Mouse (Mus musculus) hindbrain, embryonic 14.5 days (tissue): Measurements from ENCODE around the gene Lrrc14b. TPM values are rescaled to one million over a fixed set of nuclear protein-coding genes. Genes with fewer than 3 reads are reported as not detected.

Source experiments
- ATAC-seq: fragments of 200-750 bp; cut with Nextera tagmentation; 2 replicates; pipeline ENCODE4 v1.8.0; 2017; ENCODE audit warnings: moderate number of reproducible peaks, mild to moderate bottlenecking, moderate TSS enrichment, moderate library complexity; ENCODE audit not compliant: low FRiP score
- DNase-seq: peaks from one replicate; pipeline ENCODE4 v3.0.0-alpha.2; 2015; ENCODE audit warnings: low spot score
- H3K27ac ChIP-seq: fragments of 300-500 bp; sonication (generic); 2 replicates; pipeline ENCODE4 v1.5.1; 2014; ENCODE audit warnings: mild to moderate bottlenecking, moderate library complexity
- H3K27me3 ChIP-seq: fragments of 300-500 bp; sonication (generic); 2 replicates; pipeline ENCODE4 v1.6.1; 2014; ENCODE audit warnings: mild to moderate bottlenecking, low read length, mixed read lengths; ENCODE audit not compliant: control insufficient read depth, insufficient read depth
- H3K36me3 ChIP-seq: fragments of 300-500 bp; sonication (generic); replicated peaks from 2 replicates; pipeline ENCODE4 v1.6.1; 2014; ENCODE audit not compliant: control insufficient read depth, insufficient read depth
- H3K4me1 ChIP-seq: fragments of 300-500 bp; sonication (generic); replicated peaks from 2 replicates; pipeline ENCODE4 v1.6.1; 2014; ENCODE audit warnings: antibody characterized with exemption, low read length, mixed read lengths; ENCODE audit not compliant: control insufficient read depth, insufficient read depth
- H3K4me2 ChIP-seq: fragments of 300-500 bp; sonication (generic); replicated peaks from 2 replicates; pipeline ENCODE4 v1.6.1; 2014; ENCODE audit warnings: mild to moderate bottlenecking, moderate library complexity
- H3K4me3 ChIP-seq: fragments of 300-500 bp; sonication (generic); replicated peaks from 2 replicates; pipeline ENCODE4 v1.5.1; 2014; ENCODE audit warnings: mild to moderate bottlenecking, low read length
- H3K9ac ChIP-seq: fragments of 300-500 bp; sonication (generic); 2 replicates; pipeline ENCODE4 v1.6.1; 2014
- H3K9me3 ChIP-seq: fragments of 300-500 bp; sonication (generic); 2 replicates; pipeline ENCODE4 v1.6.1; 2016; ENCODE audit warnings: low read length; ENCODE audit not compliant: control insufficient read depth
- WGBS: fragments of 180-500 bp; shearing (Covaris S2); extraction: QIAGEN DNeasy Blood & Tissue Kit; methylation state at CpG from one replicate; pipeline ENCODE4 v1.1.7; 2014; 5-methylcytosine and 5-hydroxymethylcytosine counted together
- polyA plus RNA-seq: library from polyadenylated mRNA; unstranded; fragments of >200 nt; fragmentation: Nextera tagmentation; extraction: Ambion mirVana; gene quantifications from 2 replicates; pipeline ENCODE4 v1.2.1, GENCODE M21; 2014

The Lrrc14b gene
- polyA plus RNA-seq, 1 experiment from 2014 or later, result not detected

DNA sequence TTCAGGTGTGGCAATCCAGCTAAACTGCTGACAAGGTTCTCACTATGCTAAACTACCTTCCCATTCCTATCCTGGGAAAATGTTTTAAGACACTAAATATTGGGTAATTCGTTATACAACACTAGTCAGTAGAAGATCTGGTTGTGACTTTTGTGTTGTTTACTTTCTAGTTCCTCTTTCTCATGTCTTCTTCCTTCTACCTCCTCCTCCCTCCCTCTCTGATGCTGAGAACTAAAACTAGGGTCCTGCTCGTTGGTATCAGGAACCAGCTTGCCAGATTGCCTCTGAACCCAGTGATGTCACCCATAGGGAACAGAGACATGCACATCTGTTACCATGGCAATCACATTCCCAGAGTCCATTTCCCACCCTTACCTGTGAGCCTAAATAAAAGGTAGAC lies 1.6 kb downstream of the Lrrc14b start:
- Histone ChIP-seq H3K36me3 (peaks cover 48% of the 10 kb centered on the region), H3K4me1 (no peaks in the 10 kb centered on the region), H3K4me2 (no peak overlapping the region), H3K9ac (no peak overlapping the region), H3K4me3 (no peak overlapping the region), H3K9me3 (no peaks in the 10 kb centered on the region), H3K27ac (no peak overlapping the region), H3K27me3 (no peaks in the 10 kb centered on the region)
- 87% methylated on average over 2 of the region's 2 CpGs for WGBS
- DNase-seq, result no peak
- no peak; the same call in 1 of the 2 replicates for ATAC-seq

DNA sequence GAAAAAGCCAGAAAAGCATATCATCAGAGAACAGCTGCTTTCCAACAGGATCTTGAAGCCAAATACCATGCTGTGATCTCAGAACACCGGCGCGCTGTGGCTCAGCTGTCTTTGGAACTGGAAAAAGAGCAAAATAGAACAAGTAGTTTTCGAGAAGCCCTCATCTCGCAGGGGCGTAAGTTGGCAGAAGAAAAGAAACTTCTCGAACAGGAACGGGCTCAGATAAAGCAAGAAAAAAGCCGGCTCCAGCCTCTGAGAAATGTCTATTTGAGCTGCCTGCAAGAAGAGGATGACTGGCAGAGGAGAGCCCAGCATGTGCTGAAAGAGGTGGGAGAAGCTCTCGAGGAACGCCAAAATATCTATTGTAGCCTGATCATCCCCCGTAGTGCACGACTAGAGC lies 7.3 kb downstream of the Lrrc14b start:
- Histone ChIP-seq H3K9ac (no peak overlapping the region), H3K4me3 (no peak overlapping the region), H3K36me3 (peaks cover 76% of the 10 kb centered on the region), H3K4me2 (no peak overlapping the region), H3K27ac (no peak overlapping the region), H3K27me3 (no peaks in the 10 kb centered on the region), H3K9me3 (no peaks in the 10 kb centered on the region), H3K4me1 (no peaks in the 10 kb centered on the region)
- 95% methylated on average over 13 of the region's 13 CpGs for WGBS
- DNase-seq (no peak), ATAC-seq (no peak)

DNA sequence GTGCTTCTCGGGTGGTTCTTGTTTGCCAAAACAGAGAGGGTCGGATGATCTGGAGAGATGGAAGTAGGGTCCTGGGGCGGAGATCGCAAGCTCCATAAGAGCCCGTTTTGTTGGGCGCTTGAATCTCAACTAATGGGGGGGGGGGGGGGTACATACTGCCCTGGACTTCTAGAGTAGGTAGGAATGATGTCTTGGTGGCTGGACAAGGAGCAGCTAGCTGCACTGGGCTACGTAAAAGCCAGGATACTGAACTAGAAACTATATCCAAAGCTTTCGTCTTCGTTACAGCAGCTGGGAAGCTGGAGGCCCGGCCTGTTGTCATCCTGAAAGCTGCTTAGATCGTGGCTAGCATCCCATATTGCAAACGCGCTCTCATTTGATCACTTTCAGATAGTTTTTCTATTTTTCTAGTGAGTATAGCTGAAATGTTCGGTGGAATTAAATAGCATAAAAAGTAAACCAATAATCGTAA lies 13.3 kb downstream of the Lrrc14b start:
- peaks cover 18% of the 10 kb centered on the region for H3K4me1 ChIP-seq
- peak overlapping the region; percentile 86 for H3K9ac ChIP-seq
- H3K36me3 ChIP-seq, result peaks cover 19% of the 10 kb centered on the region
- DNase-seq (peak; percentile 50), ATAC-seq (no peak; the same call in 1 of the 2 replicates)
- peak overlapping the region; percentile 70 for H3K4me3 ChIP-seq
- 3% methylated on average over 15 of the region's 15 CpGs for WGBS
- no peaks in the 10 kb centered on the region for H3K9me3 ChIP-seq
- H3K4me2 ChIP-seq, result peak overlapping the region; percentile 79
- H3K27me3 ChIP-seq, result no peaks in the 10 kb centered on the region
- H3K27ac ChIP-seq, result peak overlapping the region; percentile 57

- peaks cover 19% of the 10 kb centered on the region for H3K36me3 ChIP-seq
- WGBS, result 2% methylated on average over 57 of the region's 57 CpGs
- peak within 1 kb of the TSS; percentile 57 for H3K27ac ChIP-seq
- peak within 1 kb of the TSS; percentile 79 for H3K4me2 ChIP-seq
- H3K27me3 ChIP-seq, result no peaks in the 10 kb centered on the region
- no peaks in the 10 kb centered on the region for H3K9me3 ChIP-seq
- peak within 1 kb of the TSS; percentile 86 for H3K9ac ChIP-seq
- peak within 1 kb of the TSS; percentile 70 for H3K4me3 ChIP-seq
- ATAC-seq (peak; percentile 98), DNase-seq (peak; percentile 99)
- peaks cover 18% of the 10 kb centered on the region for H3K4me1 ChIP-seq
Measured at GRCm38 (mm10) chr13:74349566-74350434, 14.0 kb downstream of the Lrrc14b start, which contains the start of the genes Sdha and Ccdc127. TSS of gene Sdha (minus strand) at chr13:74350280. TSS of gene Ccdc127 (plus strand) at chr13:74350309.

DNA sequence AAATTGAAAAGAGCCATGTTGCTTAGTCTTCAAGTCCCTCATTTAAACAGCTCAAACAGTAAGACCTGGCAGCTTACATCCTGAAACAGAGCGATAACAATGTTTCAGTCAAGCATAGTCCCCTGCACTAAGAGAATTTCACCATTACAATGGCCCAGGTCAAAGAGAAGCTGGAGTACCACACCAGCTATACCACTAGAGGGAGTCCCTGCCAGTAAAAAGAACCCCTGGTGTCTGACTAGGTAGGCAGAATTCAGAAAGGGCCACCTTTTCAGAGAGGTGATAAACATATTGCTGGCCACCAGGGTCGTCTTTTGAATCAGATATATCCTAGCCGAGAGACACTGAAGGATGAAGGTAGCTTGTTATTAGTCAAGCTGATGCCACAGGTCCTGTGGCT lies 22.8 kb downstream of the Lrrc14b start:
- ATAC-seq, result peak; percentile 78; the same call in 1 of the 2 replicates

DNA sequence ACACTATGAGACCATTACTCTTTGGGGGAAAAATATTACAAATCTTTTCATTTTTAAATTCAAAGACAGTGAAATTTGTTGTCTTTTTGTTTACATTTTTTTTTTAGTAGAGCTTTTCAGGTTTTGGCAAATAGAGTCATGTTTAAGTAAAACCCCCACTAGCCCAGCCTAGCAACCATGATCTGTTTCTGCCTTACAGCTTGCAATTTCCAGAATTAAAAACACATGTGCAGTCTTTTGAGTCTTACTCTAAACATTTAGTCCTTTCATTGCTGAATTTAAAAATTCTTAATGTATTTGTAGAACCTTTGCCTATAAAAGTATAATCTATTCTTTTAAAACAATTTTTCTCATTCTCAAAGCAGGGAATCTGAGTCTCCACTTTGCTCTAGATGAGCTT lies 34.5 kb downstream of the Lrrc14b start:
- Histone ChIP-seq H3K27me3 (no peaks in the 10 kb centered on the region), H3K4me2 (no peak overlapping the region), H3K9me3 (no peaks in the 10 kb centered on the region), H3K36me3 (peaks cover 82% of the 10 kb centered on the region), H3K27ac (no peak overlapping the region), H3K4me1 (no peaks in the 10 kb centered on the region), H3K9ac (no peak overlapping the region), H3K4me3 (no peak overlapping the region)
- ATAC-seq, result no peak
- DNase-seq, result no peak

More for the DNA sequence above, 22.8 kb downstream of the Lrrc14b start:
- H3K27me3 ChIP-seq, result no peaks in the 10 kb centered on the region
- no peak overlapping the region for H3K9ac ChIP-seq
- peaks cover 75% of the 10 kb centered on the region for H3K36me3 ChIP-seq
- WGBS, result 47% methylated on average over 3 of the region's 3 CpGs
- H3K4me2 ChIP-seq, result no peak overlapping the region
- no peak overlapping the region for H3K27ac ChIP-seq
- H3K4me3 ChIP-seq, result no peak overlapping the region
- H3K4me1 ChIP-seq, result no peaks in the 10 kb centered on the region
- DNase-seq, result peak; percentile 54
- H3K9me3 ChIP-seq, result no peaks in the 10 kb centered on the region

DNA sequence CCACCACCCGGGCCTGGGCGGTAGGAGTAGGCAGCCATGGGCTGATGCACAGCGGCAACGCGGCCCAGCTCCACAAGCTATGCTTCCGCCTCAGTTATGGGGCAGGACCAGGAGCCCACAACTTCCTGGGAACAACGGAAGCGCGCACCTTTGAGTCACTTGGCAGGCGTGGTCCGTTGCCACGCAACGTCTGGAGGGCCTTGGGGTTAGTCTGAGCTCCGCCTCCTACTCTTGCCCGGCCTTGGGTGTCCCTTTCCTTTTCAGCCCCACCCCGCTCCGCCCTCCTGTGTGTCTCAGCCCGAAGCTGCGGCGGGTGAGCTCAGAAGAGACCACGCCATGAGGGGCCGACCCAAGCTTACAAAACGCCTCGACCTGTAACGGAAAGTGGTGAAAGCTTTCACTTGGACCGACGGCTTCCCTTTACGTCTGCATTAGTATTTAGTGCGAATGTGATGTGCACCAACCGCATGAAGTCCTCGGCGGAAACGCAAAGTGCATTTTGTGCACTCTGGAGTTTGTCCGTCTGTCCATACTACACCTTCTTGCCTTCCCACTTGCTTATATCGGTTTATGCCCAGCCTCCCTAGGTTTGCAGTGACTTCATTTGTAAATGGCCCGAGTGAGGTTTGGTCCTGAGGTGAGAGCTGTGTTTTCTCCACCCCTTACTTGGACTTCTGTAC lies 46.5 kb downstream of the Lrrc14b start, which contains the start of gene Pdcd6:
Pdcd6 (minus strand) TSS at position 411 of the 680 bp plus-strand sequence.
- ATAC-seq (peak; percentile 98), DNase-seq (peak; percentile 88)
- no peaks in the 10 kb centered on the region for H3K9me3 ChIP-seq
- H3K4me1 ChIP-seq, result peaks cover 12% of the 10 kb centered on the region
- peak within 1 kb of the TSS; percentile 75 for H3K4me3 ChIP-seq
- H3K27me3 ChIP-seq, result no peaks in the 10 kb centered on the region
- H3K36me3 ChIP-seq, result peaks cover 41% of the 10 kb centered on the region
- peak within 1 kb of the TSS; percentile 85 for H3K9ac ChIP-seq
- H3K4me2 ChIP-seq, result peak within 1 kb of the TSS; percentile 87
- H3K27ac ChIP-seq, result peak within 1 kb of the TSS; percentile 62; the same call in 1 of the 2 replicates
- WGBS, result 2% methylated on average over 36 of the region's 36 CpGs

GRCm38 (mm10) chr13:74316789-74317169 lies 47.0 kb downstream of the Lrrc14b start:
- H3K9me3 ChIP-seq, result no peaks in the 10 kb centered on the region
- WGBS, result 3% methylated on average over 15 of the region's 15 CpGs
- H3K27ac ChIP-seq, result peak overlapping the region; percentile 62; the same call in 1 of the 2 replicates

GRCm38 (mm10) chr13:74316386-74316785 lies 47.4 kb downstream of the Lrrc14b start:
- 27% methylated on average over 4 of the region's 4 CpGs for WGBS
- no peaks in the 10 kb centered on the region for H3K27me3 ChIP-seq
- no peaks in the 10 kb centered on the region for H3K9me3 ChIP-seq
- H3K9ac ChIP-seq, result peak overlapping the region; percentile 85
- peaks cover 12% of the 10 kb centered on the region for H3K4me1 ChIP-seq
- peak overlapping the region; percentile 87 for H3K4me2 ChIP-seq
- H3K4me3 ChIP-seq, result peak overlapping the region; percentile 75
- no peak for DNase-seq
- no peak for ATAC-seq
- peaks cover 34% of the 10 kb centered on the region for H3K36me3 ChIP-seq
- H3K27ac ChIP-seq, result no peak overlapping the region

More at GRCm38 (mm10) chr13:74316789-74317169, 47.0 kb downstream of the Lrrc14b start:
- H3K4me1 ChIP-seq, result peaks cover 12% of the 10 kb centered on the region
- peak overlapping the region; percentile 75 for H3K4me3 ChIP-seq
- peak overlapping the region; percentile 85 for H3K9ac ChIP-seq
- H3K27me3 ChIP-seq, result no peaks in the 10 kb centered on the region
- DNase-seq, result no peak
- ATAC-seq, result no peak
- H3K36me3 ChIP-seq, result peaks cover 36% of the 10 kb centered on the region
- H3K4me2 ChIP-seq, result peak overlapping the region; percentile 87
